Mouse (Mus musculus) midbrain, embryonic 11.5 days (tissue): ENCODE data around the gene Dlk2. TPM values are rescaled to one million over a fixed set of nuclear protein-coding genes. Genes with fewer than 3 reads are reported as not detected.

Source experiments
- ATAC-seq: fragments of 200-750 bp; cut with Nextera tagmentation; 2 replicates; pipeline ENCODE4 v1.8.0; 2017; ENCODE audit warnings: moderate TSS enrichment, moderate library complexity; ENCODE audit not compliant: low FRiP score
- DNase-seq: peaks from one replicate; pipeline ENCODE4 v3.0.0; 2015; ENCODE audit warnings: low spot score; ENCODE audit errors: missing footprints
- H3K27ac ChIP-seq: fragments of 300-500 bp; sonication (generic); 2 replicates; pipeline ENCODE4 v1.5.1; 2014; ENCODE audit warnings: low read depth, low read length
- H3K27me3 ChIP-seq: fragments of 300-500 bp; sonication (generic); 2 replicates; pipeline ENCODE4 v1.6.1; 2014; ENCODE audit warnings: mild to moderate bottlenecking, low read length, moderate library complexity, mixed read lengths; ENCODE audit not compliant: control insufficient read depth, insufficient read depth
- H3K36me3 ChIP-seq: fragments of 300-500 bp; sonication (generic); 2 replicates; pipeline ENCODE4 v1.6.1; 2014; ENCODE audit warnings: mild to moderate bottlenecking, low read length, moderate library complexity, mixed read lengths; ENCODE audit not compliant: control insufficient read depth, insufficient read depth
- H3K4me1 ChIP-seq: fragments of 300-500 bp; sonication (generic); 2 replicates; pipeline ENCODE4 v1.6.1; 2014; ENCODE audit warnings: low read length; ENCODE audit not compliant: control insufficient read depth, insufficient read depth
- H3K4me2 ChIP-seq: fragments of 300-500 bp; sonication (generic); 2 replicates; pipeline ENCODE4 v1.6.1; 2014; ENCODE audit warnings: mild to moderate bottlenecking, moderate library complexity
- H3K4me3 ChIP-seq: fragments of 300-500 bp; sonication (generic); 2 replicates; pipeline ENCODE4 v1.5.1; 2014; ENCODE audit warnings: low read depth, low read length
- H3K9ac ChIP-seq: fragments of 300-500 bp; sonication (generic); 2 replicates; pipeline ENCODE4 v1.6.1; 2014; ENCODE audit warnings: low read length
- H3K9me3 ChIP-seq: fragments of 300-500 bp; sonication (generic); 2 replicates; pipeline ENCODE4 v1.6.1; 2016; ENCODE audit warnings: low read length; ENCODE audit not compliant: control insufficient read depth
- WGBS: fragments of 180-500 bp; shearing (Covaris S2); extraction: QIAGEN DNeasy Blood & Tissue Kit; methylation state at CpG from one replicate; pipeline ENCODE4 v1.1.7; 2014; 5-methylcytosine and 5-hydroxymethylcytosine counted together
- polyA plus RNA-seq: library from polyadenylated mRNA; unstranded; fragments of >200 nt; fragmentation: Nextera tagmentation; extraction: Ambion mirVana; gene quantifications from 2 replicates; pipeline ENCODE4 v1.2.1, GENCODE M21; 2014

The Dlk2 gene
- polyA plus RNA-seq, 1 experiment from 2014 or later = 0.42 TPM

DNA sequence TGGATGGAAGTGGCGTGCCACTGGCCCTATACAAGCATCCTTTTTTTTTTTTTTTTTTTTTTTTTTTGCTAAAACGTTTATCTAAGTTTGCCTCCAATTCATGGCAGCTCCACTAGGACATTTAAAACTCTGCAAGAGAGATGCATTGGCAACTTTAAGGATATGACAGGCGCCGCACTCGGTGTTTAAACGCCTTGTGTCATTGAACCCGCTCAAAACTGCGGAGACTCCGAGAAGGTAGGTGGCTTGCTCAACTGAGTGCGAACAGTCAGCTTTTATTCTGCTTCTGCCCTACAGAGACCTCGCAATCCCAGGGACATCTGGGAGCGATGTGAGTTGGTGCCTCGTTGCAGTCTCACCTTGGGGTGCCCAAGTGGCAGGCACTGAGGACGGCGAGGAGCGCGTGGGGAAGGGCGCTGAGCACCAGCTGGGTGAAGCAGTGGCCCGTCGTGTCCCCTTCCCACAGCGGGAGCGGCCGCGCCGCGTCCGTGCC, 30.2 kb downstream of the Dlk2 start:
- peak overlapping the region; percentile 77 for H3K9ac ChIP-seq
- H3K27ac ChIP-seq = peak overlapping the region; percentile 82; the same call in 1 of the 2 replicates
- H3K36me3 ChIP-seq = no peaks in the 10 kb centered on the region
- ATAC-seq (no peak; the same call in 1 of the 2 replicates), DNase-seq (no peak)
- H3K4me2 ChIP-seq = peak overlapping the region; percentile 66
- WGBS = 4% methylated on average over 27 of the region's 27 CpGs
- no peaks in the 10 kb centered on the region for H3K27me3 ChIP-seq
- H3K4me1 ChIP-seq = peaks cover 4% of the 10 kb centered on the region; the same call in 1 of the 2 replicates
- peak overlapping the region; percentile 51 for H3K4me3 ChIP-seq
- H3K9me3 ChIP-seq = no peaks in the 10 kb centered on the region

DNA sequence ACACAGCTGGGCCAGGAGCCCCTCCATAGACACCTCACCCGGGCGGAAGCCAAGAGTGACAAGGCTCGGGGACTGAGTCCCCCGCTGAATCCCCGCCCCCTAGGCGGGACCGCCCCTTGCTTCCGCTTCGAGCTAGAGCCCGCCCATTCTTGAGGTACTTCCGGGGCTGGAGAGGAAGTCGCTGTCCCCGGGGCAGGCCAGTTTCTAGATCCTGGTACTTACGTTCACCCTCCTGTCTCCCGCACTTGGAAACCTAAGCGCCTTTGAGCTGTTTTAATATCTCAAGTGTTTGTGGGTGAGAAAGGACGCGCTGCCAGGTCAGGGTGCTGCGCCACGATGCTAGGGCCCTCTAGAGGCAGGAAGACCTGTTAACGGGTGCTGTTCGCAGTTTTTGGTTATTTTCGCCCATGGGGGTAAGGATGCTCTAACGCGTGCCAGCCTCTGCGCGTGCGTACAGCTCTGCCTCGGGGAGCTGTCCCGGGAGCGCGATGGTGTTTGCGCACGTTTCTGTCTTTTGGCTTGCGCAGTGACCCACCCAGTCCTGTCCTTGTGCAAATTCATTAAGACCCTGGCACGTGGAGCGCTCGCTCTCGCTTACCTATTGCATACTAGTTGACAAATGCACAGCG, 30.8 kb downstream of the Dlk2 start, which contains the start of gene Abcc10:
Abcc10 (minus strand) TSS at position 447 of the 629 bp plus-strand sequence.
- H3K27me3 ChIP-seq = no peaks in the 10 kb centered on the region
- H3K9ac ChIP-seq = peak within 1 kb of the TSS; percentile 77
- peak within 1 kb of the TSS; percentile 66 for H3K4me2 ChIP-seq
- peak within 1 kb of the TSS; percentile 51 for H3K4me3 ChIP-seq
- ATAC-seq = peak; percentile 99
- H3K4me1 ChIP-seq = peaks cover 4% of the 10 kb centered on the region; the same call in 1 of the 2 replicates
- peak; percentile 99 for DNase-seq
- H3K27ac ChIP-seq = peak within 1 kb of the TSS; percentile 82
- 0% methylated on average over 40 of the region's 40 CpGs for WGBS
- H3K9me3 ChIP-seq = no peaks in the 10 kb centered on the region
- H3K36me3 ChIP-seq = no peaks in the 10 kb centered on the region

DNA sequence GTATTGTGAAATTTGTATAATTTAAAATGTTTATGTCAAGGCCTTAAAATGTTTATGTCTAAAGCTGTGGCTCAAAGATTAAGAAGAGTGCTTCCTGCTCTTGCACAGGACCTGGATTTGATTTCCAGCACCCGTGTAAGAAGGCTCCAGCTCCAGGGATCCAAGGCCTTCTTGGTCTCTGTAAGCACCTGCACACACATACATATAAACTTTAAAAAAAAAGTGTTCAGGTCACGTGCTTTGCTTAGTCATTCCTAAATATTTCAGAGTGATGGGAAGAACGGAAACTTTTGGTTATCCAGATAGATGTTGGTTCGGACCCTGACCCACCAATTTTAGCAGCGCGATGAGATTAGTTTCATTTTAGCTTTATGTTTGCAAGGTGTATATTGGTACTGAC, 31.5 kb downstream of the Dlk2 start:
- Histone ChIP-seq H3K4me3 (peak overlapping the region; percentile 51; the same call in 1 of the 2 replicates), H3K4me1 (peaks cover 4% of the 10 kb centered on the region; the same call in 1 of the 2 replicates), H3K9ac (peak overlapping the region; percentile 74), H3K36me3 (no peaks in the 10 kb centered on the region), H3K4me2 (peak overlapping the region; percentile 66), H3K9me3 (no peaks in the 10 kb centered on the region), H3K27me3 (no peaks in the 10 kb centered on the region), H3K27ac (peak overlapping the region; percentile 82)
- DNase-seq = no peak
- ATAC-seq = no peak
- 71% methylated on average over 6 of the region's 6 CpGs for WGBS

DNA sequence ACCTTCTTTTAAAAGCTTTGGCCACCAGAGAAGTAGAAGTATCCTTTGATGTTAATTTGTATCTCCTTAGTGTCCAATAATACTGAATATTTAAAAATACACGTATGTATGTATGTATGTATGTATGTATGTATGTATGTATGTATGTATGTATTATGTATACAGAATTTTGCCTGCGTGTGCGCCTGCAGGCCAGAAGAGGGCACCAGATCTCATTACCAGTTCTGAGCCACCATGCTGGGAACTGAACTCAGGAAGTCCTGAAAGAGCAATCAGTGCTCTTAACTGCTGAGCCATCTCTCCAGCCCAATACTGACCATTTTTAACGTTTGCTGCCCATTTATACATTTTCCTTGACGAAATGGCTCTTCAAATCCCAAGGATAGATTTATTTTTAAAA, 39.3 kb downstream of the Dlk2 start:
- Histone ChIP-seq H3K9ac (no peak overlapping the region), H3K4me2 (no peak overlapping the region), H3K4me3 (no peak overlapping the region), H3K9me3 (no peaks in the 10 kb centered on the region), H3K27ac (no peak overlapping the region), H3K36me3 (no peaks in the 10 kb centered on the region), H3K4me1 (no peaks in the 10 kb centered on the region), H3K27me3 (no peaks in the 10 kb centered on the region)
- ATAC-seq (no peak), DNase-seq (no peak)
- 26% methylated on average over 5 of the region's 5 CpGs for WGBS

DNA sequence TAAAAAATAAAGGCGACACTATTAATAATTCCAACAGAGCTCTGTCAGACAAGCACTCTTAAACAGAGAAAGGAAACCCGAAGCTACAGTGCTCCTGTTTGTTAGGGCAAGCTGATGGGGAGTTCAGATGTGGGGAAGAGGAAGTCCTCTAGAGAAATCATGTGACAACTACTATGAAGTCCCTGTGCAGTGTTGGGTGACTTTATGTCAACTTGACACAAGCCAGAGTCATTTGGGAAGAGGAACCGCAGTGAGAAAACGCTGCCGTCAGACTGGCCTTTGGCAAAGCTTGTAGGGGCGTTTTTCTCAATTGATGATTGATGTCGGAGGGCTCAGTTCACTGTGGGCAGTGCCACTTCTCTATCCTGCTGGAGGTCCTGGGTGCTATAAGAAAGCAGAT, 44.0 kb downstream of the Dlk2 start:
- Histone ChIP-seq H3K4me1 (no peaks in the 10 kb centered on the region), H3K4me2 (no peak overlapping the region), H3K27ac (no peak overlapping the region), H3K4me3 (no peak overlapping the region), H3K9ac (no peak overlapping the region), H3K9me3 (peaks cover 4% of the 10 kb centered on the region; the same call in 1 of the 2 replicates), H3K36me3 (no peaks in the 10 kb centered on the region), H3K27me3 (no peaks in the 10 kb centered on the region)
- 86% methylated on average over 7 of the region's 7 CpGs for WGBS
- no peak for DNase-seq
- ATAC-seq = no peak

DNA sequence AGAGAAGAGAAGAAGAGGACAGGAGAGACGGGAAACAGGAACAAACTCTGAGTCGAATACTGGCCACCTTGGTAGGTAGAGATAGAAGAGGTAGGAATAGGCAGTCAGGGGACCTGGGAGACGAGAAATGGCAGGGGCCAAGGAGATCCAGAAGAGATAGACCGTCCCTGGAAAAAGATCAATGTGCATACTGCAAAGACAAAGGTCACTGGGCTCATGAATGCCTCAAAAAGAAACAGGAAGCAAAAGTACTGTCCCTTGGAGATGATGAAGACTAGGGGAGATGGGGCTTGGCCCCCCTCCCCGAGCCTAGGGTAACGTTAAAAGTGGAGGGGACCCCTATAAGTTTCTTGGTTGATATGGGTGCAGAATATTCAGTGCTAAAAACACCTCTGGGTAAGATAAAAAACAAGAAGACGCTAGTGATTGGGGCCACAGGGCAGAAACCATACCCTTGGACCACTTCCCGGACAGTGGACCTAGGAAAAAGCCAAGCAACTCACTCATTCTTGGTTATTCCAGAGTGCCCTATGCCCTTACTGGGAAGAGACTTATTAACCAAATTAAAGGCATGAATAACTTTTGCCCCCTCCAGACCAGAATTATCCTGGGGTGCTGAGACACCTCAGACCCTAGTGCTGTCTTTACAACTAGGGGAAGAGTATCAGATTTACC, 53.9 kb downstream of the Dlk2 start:
- 83% methylated on average over 8 of the region's 8 CpGs for WGBS
- no peaks in the 10 kb centered on the region for H3K27me3 ChIP-seq
- DNase-seq (no peak), ATAC-seq (no peak)
- no peak overlapping the region for H3K27ac ChIP-seq
- no peaks in the 10 kb centered on the region for H3K9me3 ChIP-seq
- H3K4me1 ChIP-seq = no peaks in the 10 kb centered on the region
- no peak overlapping the region for H3K4me3 ChIP-seq
- H3K36me3 ChIP-seq = no peaks in the 10 kb centered on the region
- no peak overlapping the region for H3K4me2 ChIP-seq
- no peak overlapping the region for H3K9ac ChIP-seq

Other genes starting within 250 kb of the Dlk2 start
- 119 and 132 TPM in 2 replicates for gene Mrps18a, start 186.4 kb upstream of the Dlk2 start, polyA plus RNA-seq
- 17.5 and 18.5 TPM in 2 replicates for gene Rsph9, start 153.2 kb upstream of the Dlk2 start, polyA plus RNA-seq
- gene Mad2l1bp, start 143.9 kb upstream of the Dlk2 start, polyA plus RNA-seq = 32.8 and 33.3 TPM in 2 replicates
- gene Gtpbp2, start 136.4 kb upstream of the Dlk2 start, polyA plus RNA-seq = 16.8 and 19.2 TPM in 2 replicates
- gene Polh, start 94.8 kb upstream of the Dlk2 start, polyA plus RNA-seq = 10.1 and 10.8 TPM in 2 replicates
- 73.3 and 75.8 TPM in 2 replicates for gene Xpo5, start 94.6 kb upstream of the Dlk2 start, polyA plus RNA-seq
- gene Polr1c, start 49.4 kb upstream of the Dlk2 start, polyA plus RNA-seq = 108 and 114 TPM in 2 replicates
- gene Yipf3, start 49.3 kb upstream of the Dlk2 start, polyA plus RNA-seq = 57.9 and 67.6 TPM in 2 replicates
- gene Lrrc73, start 43.9 kb upstream of the Dlk2 start, polyA plus RNA-seq = 2.9 and 3.4 TPM in 2 replicates
- 43.8 and 51.0 TPM in 2 replicates for gene Tjap1, start 14.4 kb upstream of the Dlk2 start, polyA plus RNA-seq
- 4.5 and 5.0 TPM in 2 replicates for gene Abcc10, start 30.9 kb downstream of the Dlk2 start, polyA plus RNA-seq
- gene Zfp318, start 86.3 kb downstream of the Dlk2 start, polyA plus RNA-seq = 14.0 and 14.8 TPM in 2 replicates
- gene Crip3, start 131.5 kb downstream of the Dlk2 start, polyA plus RNA-seq = 0.55 and 0.85 TPM in 2 replicates
- not detected in 2 replicates for gene Slc22a7, start 141.0 kb downstream of the Dlk2 start, polyA plus RNA-seq
- gene Ttbk1, start 190.3 kb downstream of the Dlk2 start, polyA plus RNA-seq = 2.1 and 2.6 TPM in 2 replicates
- gene Dnph1, start 199.3 kb downstream of the Dlk2 start, polyA plus RNA-seq = 71.7 and 77.2 TPM in 2 replicates
- gene Cul9, start 249.0 kb downstream of the Dlk2 start, polyA plus RNA-seq = 2.6 and 4.1 TPM in 2 replicates